Mouse (Mus musculus) G1E (cell line): ENCODE data around the gene Invs.

Source experiments
- CTCF ChIP-seq: IDR thresholded peaks from 2 replicates; pipeline ENCODE4 v1.5.1; 2012; ENCODE audit warnings: low read depth, low read length, inconsistent platforms, mixed read lengths
- GATA1 ChIP-seq: IDR thresholded peaks from 2 replicates; pipeline ENCODE4 v1.6.1; 2012; ENCODE audit warnings: borderline replicate concordance, low read length, inconsistent platforms, mixed read lengths
- GATA2 ChIP-seq: IDR thresholded peaks from 2 replicates; pipeline ENCODE4 v1.6.1; 2012; ENCODE audit warnings: low read depth, low read length, inconsistent platforms, borderline replicate concordance
- TAL1 ChIP-seq: conservative IDR thresholded peaks from 2 replicates; pipeline ENCODE4 v1.6.1; 2012; ENCODE audit warnings: low read depth, low read length, inconsistent platforms, mixed read lengths

DNA sequence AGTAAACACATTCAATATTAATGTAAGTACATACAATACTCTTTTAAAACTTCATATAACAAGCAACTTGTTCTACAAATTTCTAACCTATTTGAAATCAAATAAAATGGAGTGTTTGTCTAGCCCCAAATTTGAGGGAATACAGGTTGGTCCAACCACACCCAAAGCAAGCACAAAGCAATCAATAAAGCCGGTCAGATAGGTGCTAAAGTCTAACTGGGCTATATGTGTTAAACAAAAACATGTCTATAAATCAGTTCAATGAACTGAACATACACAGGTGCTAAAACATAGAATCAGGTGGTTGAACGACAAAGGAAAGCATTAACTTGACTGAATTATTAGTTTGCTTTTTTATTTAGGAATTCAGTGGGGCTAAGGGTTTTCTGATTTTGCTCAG lies 148.5 kb downstream of the Invs start:
- TF ChIP-seq GATA1 (no peak), CTCF (no peak), TAL1 (no peak), GATA2 (no peak)
